Mouse (Mus musculus): ENCODE data around the gene Il1rl1.

- TF ChIP-seq CTCF (IDR thresholded peaks at IDR 0.05; ENCODE audit: control insufficient read depth, insufficient read depth, low read length) (no peak), POLR2A (IDR thresholded peaks at IDR 0.05; ENCODE audit: borderline replicate concordance, control insufficient read depth, low read depth, low read length) (no peak)
Observed at GRCm38 (mm10) chr1:40467306-40467705, 37.9 kb downstream of the Il1rl1 start.
